ENCODE assay signal across 9 mouse cellular contexts in the genomic region with DNA sequence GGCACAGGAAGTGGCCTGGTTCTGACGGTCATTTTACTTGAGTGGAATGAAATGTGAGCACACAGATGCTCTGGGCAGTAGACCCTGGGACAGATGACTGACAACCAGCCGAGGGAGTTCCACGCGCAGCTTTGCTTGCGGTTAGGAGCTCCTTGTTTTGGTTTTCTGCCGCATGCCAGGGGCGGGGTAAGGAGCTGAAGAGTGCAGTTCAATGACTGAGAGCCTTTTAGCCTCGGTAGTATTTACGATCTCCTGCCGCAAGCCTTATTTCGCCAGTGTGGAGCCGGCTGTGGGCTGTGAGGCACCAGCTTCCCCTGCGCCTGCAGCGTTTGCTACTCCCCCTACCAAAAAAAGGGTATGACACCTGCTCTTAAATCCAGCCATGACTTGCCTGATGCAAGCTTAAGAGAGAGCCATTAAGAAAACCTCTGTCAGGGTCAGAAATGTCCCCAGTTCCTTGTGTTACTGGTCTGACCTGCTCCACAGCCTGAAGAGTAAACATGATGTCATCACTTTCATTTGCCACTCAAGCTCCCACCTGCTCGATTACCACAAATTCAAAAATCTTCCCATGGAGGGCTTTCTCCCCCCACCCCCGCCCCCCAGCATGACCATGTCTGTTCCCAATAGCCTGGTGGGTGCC. TPM values are rescaled to one million over a fixed set of nuclear protein-coding genes. Genes with fewer than 3 reads are reported as not detected.
DNase-seq lines count a peak whose midpoint lies in the region; ATAC-seq and TF ChIP-seq lines count a peak whose summit lies in the region.
"Had no signal": no experiment of that assay in that cellular context is flagged by ENCODE, and none has a peak within 500 bp of the region (broad histone marks: within the 10 kb centered on the region; RNA-seq: fewer than 3 reads in every experiment).

No protein-coding gene starts in this region.

- WGBS in kidney, postnatal 0 days = 6% methylated on average over 16 of the region's 16 CpGs
- WGBS in neural tube, embryonic 14.5 days = 11% methylated on average over 16 of the region's 16 CpGs

- peaks cover 3% of the 10 kb centered on the region; the same call in 1 of the 2 replicates for H3K4me1 ChIP-seq in kidney, postnatal 0 days (replicated peaks; ENCODE audit: insufficient read depth, low read length)
- H3K4me1 ChIP-seq in neural tube, embryonic 14.5 days (ENCODE audit: control insufficient read depth, insufficient read depth, low read length) = 0 out of 2 replicates have a peak, but pooled peaks cover 3% of the 10 kb centered on the region

- no peak overlapping the region; the same call in 1 of the 2 replicates for H3K27ac ChIP-seq in kidney, postnatal 0 days
- peak overlapping the region; percentile 44; the same call in 1 of the 2 replicates for H3K27ac ChIP-seq in neural tube, embryonic 14.5 days (ENCODE audit: low read depth, low read length)

- H3K36me3 ChIP-seq in kidney, postnatal 0 days (ENCODE audit: insufficient read depth, low read length) = no peaks in the 10 kb centered on the region
- H3K36me3 ChIP-seq in neural tube, embryonic 14.5 days (ENCODE audit: control insufficient read depth, insufficient read depth, low read length) = no peaks in the 10 kb centered on the region

- TF ChIP-seq CTCF in kidney, postnatal 0 days (IDR thresholded peaks at IDR 0.05; ENCODE audit: low read depth) = no peak

- peak overlapping the region; percentile 38 for H3K4me2 ChIP-seq in kidney, postnatal 0 days (ENCODE audit: low read length)
- peak overlapping the region; percentile 20; the same call in 1 of the 2 replicates for H3K4me2 ChIP-seq in neural tube, embryonic 14.5 days (ENCODE audit: low read depth, low read length)

- H3K9me3 ChIP-seq in kidney, postnatal 0 days (replicated peaks; ENCODE audit: low read length) = no peaks in the 10 kb centered on the region
- no peaks in the 10 kb centered on the region for H3K9me3 ChIP-seq in neural tube, embryonic 14.5 days (ENCODE audit: control insufficient read depth, low read length)

- H3K4me3 ChIP-seq in kidney, postnatal 0 days (replicated peaks; ENCODE audit: low read depth, low read length) = no peak overlapping the region
- H3K4me3 ChIP-seq in neural tube, embryonic 14.5 days (ENCODE audit: low read depth, low read length) = no peak overlapping the region

- H3K27me3 ChIP-seq in kidney, postnatal 0 days (ENCODE audit: insufficient read depth, low read length) = no peaks in the 10 kb centered on the region
- H3K27me3 ChIP-seq in neural tube, embryonic 14.5 days (ENCODE audit: control insufficient read depth, insufficient read depth, low read length) = no peaks in the 10 kb centered on the region

- H3K9ac ChIP-seq in kidney, postnatal 0 days (ENCODE audit: low read depth, low read length) = no peak overlapping the region
- H3K9ac ChIP-seq in neural tube, embryonic 14.5 days (replicated peaks; ENCODE audit: low read depth, low read length) = peak overlapping the region; percentile 34; the same call in 1 of the 2 replicates

- no peak for ATAC-seq in kidney, postnatal 0 days (replicated peaks; ENCODE audit: low FRiP score, low read depth)
- ATAC-seq in neural tube, embryonic 14.5 days (ENCODE audit: low read depth) = 0 out of 2 replicates have a peak, but pooled peaks have one; percentile 9

- DNase-seq in kidney, postnatal 0 days (ENCODE audit: low spot score) = peak; percentile 31
- DNase-seq in kidney, adult 18-20 months = no peak
- DNase-seq in gonadal fat pad, adult 2 months (ENCODE audit: low read depth) = peak; percentile 67
- peak; percentile 31 to 48 for DNase-seq in lung, adult 18-20 months
- DNase-seq in thymus, postnatal 0 days (ENCODE audit: low spot score) = no peak
- no peak for DNase-seq in yolk sac, embryonic 10.5 days (ENCODE audit: low spot score)
- no peak for DNase-seq in right cerebral cortex, postnatal 4 days
- DNase-seq: spleen, adult 18-20 months had no signal

RNA-seq across cellular contexts. Expression of gene Entpd3, which starts 7.5 kb away (rescaled TPM):
- polyA plus RNA-seq in kidney, postnatal 0 days (2015; fragmentation: Nextera tagmentation; extraction: Ambion mirVana) = 0.71 and 0.79 TPM in 2 replicates
- polyA plus RNA-seq in gonadal fat pad, adult 2 months (2012; rRNA removed) = 0.16 and 0.37 TPM in 2 replicates
- 3.4 and 6.1 TPM in 2 replicates for polyA plus RNA-seq in neural tube, embryonic 14.5 days (2014; fragmentation: Nextera tagmentation; extraction: Ambion mirVana)
- polyA plus RNA-seq in thymus, postnatal 0 days (2015; fragmentation: Nextera tagmentation; extraction: Ambion mirVana) = 0.24 and 0.34 TPM in 2 replicates

RNA-seq across cellular contexts. Expression of gene Rpl14, which starts 24.1 kb away (rescaled TPM):
- polyA plus RNA-seq in kidney, postnatal 0 days (2015; fragmentation: Nextera tagmentation; extraction: Ambion mirVana) = 911 and 953 TPM in 2 replicates
- 530 and 535 TPM in 2 replicates for polyA plus RNA-seq in gonadal fat pad, adult 2 months (2012; rRNA removed)
- 488 and 509 TPM in 2 replicates for polyA plus RNA-seq in neural tube, embryonic 14.5 days (2014; fragmentation: Nextera tagmentation; extraction: Ambion mirVana)
- polyA plus RNA-seq in thymus, postnatal 0 days (2015; fragmentation: Nextera tagmentation; extraction: Ambion mirVana) = 877 and 894 TPM in 2 replicates

RNA-seq across cellular contexts. Expression of gene Eif1b, which starts 55.1 kb away (rescaled TPM):
- 161 and 177 TPM in 2 replicates for polyA plus RNA-seq in kidney, postnatal 0 days (2015; fragmentation: Nextera tagmentation; extraction: Ambion mirVana)
- polyA plus RNA-seq in gonadal fat pad, adult 2 months (2012; rRNA removed) = 25.5 and 30.4 TPM in 2 replicates
- 312 and 343 TPM in 2 replicates for polyA plus RNA-seq in neural tube, embryonic 14.5 days (2014; fragmentation: Nextera tagmentation; extraction: Ambion mirVana)
- polyA plus RNA-seq in thymus, postnatal 0 days (2015; fragmentation: Nextera tagmentation; extraction: Ambion mirVana) = 262 and 286 TPM in 2 replicates

Comparison
In these comparisons a context has a peak if more than half of its experiments do, and no peak if none do; other contexts are left out.
1. DNase-seq: peak in kidney, postnatal 0 days (single experiment), gonadal fat pad, adult 2 months (single experiment) and lung, adult 18-20 months (2 of 2); none in kidney, adult 18-20 months (single experiment), thymus, postnatal 0 days (single experiment), yolk sac, embryonic 10.5 days (single experiment) and right cerebral cortex, postnatal 4 days (single experiment).